Mouse (Mus musculus) G1E (cell line): ENCODE data around the gene Iffo1. TPM values are rescaled to one million over a fixed set of nuclear protein-coding genes. Genes with fewer than 3 reads are reported as not detected.

Source experiments
- ATAC-seq: 2 replicates; pipeline ENCODE4 v1.8.0; 2016; ENCODE audit warnings: mild to moderate bottlenecking; ENCODE audit not compliant: insufficient number of reproducible peaks, poor library complexity, low FRiP score, severe bottlenecking; ENCODE audit errors: extremely low read depth
- DNase-seq: peaks from one replicate; pipeline ENCODE4 v3.0.0; 2012; ENCODE audit warnings: low spot score
- H3K27me3 ChIP-seq: 2 replicates; pipeline ENCODE4 v1.6.1; 2012; ENCODE audit warnings: mild to moderate bottlenecking, low read length, inconsistent platforms; ENCODE audit not compliant: insufficient read depth
- H3K36me3 ChIP-seq: replicated peaks from 2 replicates; pipeline ENCODE3; 2012; ENCODE audit warnings: mild to moderate bottlenecking, inconsistent platforms
- H3K4me1 ChIP-seq: 2 replicates; pipeline ENCODE4 v1.6.1; 2012; ENCODE audit warnings: low read depth, low read length, inconsistent platforms, mixed read lengths; ENCODE audit not compliant: insufficient read depth
- H3K4me3 ChIP-seq: 2 replicates; pipeline ENCODE4 v1.5.1; 2012; ENCODE audit warnings: low read depth, mild to moderate bottlenecking, inconsistent platforms, low read length, moderate library complexity, mixed read lengths
- H3K9me3 ChIP-seq: replicated peaks from 2 replicates; pipeline ENCODE4 v1.6.1; 2012; ENCODE audit warnings: inconsistent platforms
- CTCF ChIP-seq: IDR thresholded peaks from 2 replicates; pipeline ENCODE4 v1.5.1; 2012; ENCODE audit warnings: low read depth, low read length, inconsistent platforms, mixed read lengths
- GATA1 ChIP-seq: IDR thresholded peaks from 2 replicates; pipeline ENCODE4 v1.6.1; 2012; ENCODE audit warnings: borderline replicate concordance, low read length, inconsistent platforms, mixed read lengths
- GATA2 ChIP-seq: IDR thresholded peaks from 2 replicates; pipeline ENCODE4 v1.6.1; 2012; ENCODE audit warnings: low read depth, low read length, inconsistent platforms, borderline replicate concordance
- POLR2AphosphoS5 ChIP-seq: IDR thresholded peaks from 2 replicates; pipeline ENCODE4 v1.6.1; 2012; ENCODE audit warnings: low read depth, low read length, inconsistent platforms; ENCODE audit not compliant: insufficient replicate concordance
- TAL1 ChIP-seq: conservative IDR thresholded peaks from 2 replicates; pipeline ENCODE4 v1.6.1; 2012; ENCODE audit warnings: low read depth, low read length, inconsistent platforms, mixed read lengths
- polyA plus RNA-seq: library from polyadenylated mRNA; stranded (reverse); fragments of >175 nt; gene quantifications from 2 replicates; pipeline ENCODE4 v1.2.3, GENCODE M21; 2012
- total RNA-seq, 2 experiments: library from RNA; stranded (forward) in 1 of 2; stranded (reverse) in 1 of 2; fragments of 200-1000 nt in 1 of 2; fragments of >200 nt in 1 of 2; fragmentation: Nextera tagmentation in 1 of 2; gene quantifications; 2 replicates each; pipeline ENCODE4 v1.2.3; 2014 to 2017

Gene Iffo1
- total and polyA plus RNA-seq, 3 experiments = 14.5 to 26.9 (median 25.1) TPM

- H3K36me3 ChIP-seq = peaks cover 94% of the 10 kb centered on the region
- no peak overlapping the region for H3K4me3 ChIP-seq
- H3K9me3 ChIP-seq = peaks cover 3% of the 10 kb centered on the region
- H3K27me3 ChIP-seq = no peaks in the 10 kb centered on the region
- no peak for DNase-seq
- TF ChIP-seq GATA2 = no peak
- TF ChIP-seq TAL1 = no peak
- TF ChIP-seq GATA1 = no peak
- TF ChIP-seq POLR2AphosphoS5 = no peak
- TF ChIP-seq CTCF = no peak; the same call in 1 of the 2 replicates
- H3K4me1 ChIP-seq = peaks cover 2% of the 10 kb centered on the region; the same call in 1 of the 2 replicates
- no peak for ATAC-seq
These were observed 34.1 kb upstream of the Iffo1 start for GRCm38 (mm10) chr6:125110927-125111326.

GRCm38 (mm10) chr6:125112553-125112952, 32.5 kb upstream of the Iffo1 start:
- TF ChIP-seq TAL1 = no peak
- TF ChIP-seq POLR2AphosphoS5 = peak; percentile 71; the same call in 1 of the 2 replicates
- no peak for TF ChIP-seq CTCF
- TF ChIP-seq GATA1 = no peak
- no peak for TF ChIP-seq GATA2
- ATAC-seq = no peak
- H3K27me3 ChIP-seq = no peaks in the 10 kb centered on the region

GRCm38 (mm10) chr6:125119387-125119786, 25.7 kb upstream of the Iffo1 start:
- Histone ChIP-seq H3K4me1 (0 out of 2 replicates have a peak, but pooled peaks cover 2% of the 10 kb centered on the region), H3K27me3 (no peaks in the 10 kb centered on the region), H3K9me3 (no peaks in the 10 kb centered on the region), H3K36me3 (peaks cover 94% of the 10 kb centered on the region), H3K4me3 (no peak overlapping the region)
- TF ChIP-seq GATA2 = no peak
- TF ChIP-seq TAL1 = no peak
- no peak for TF ChIP-seq GATA1
- no peak for TF ChIP-seq CTCF
- no peak for ATAC-seq
- no peak for DNase-seq

More at GRCm38 (mm10) chr6:125112553-125112952, 32.5 kb upstream of the Iffo1 start:
- no peak for DNase-seq
- H3K9me3 ChIP-seq = no peaks in the 10 kb centered on the region; the same call in 1 of the 2 replicates
- no peaks in the 10 kb centered on the region; the same call in 1 of the 2 replicates for H3K4me1 ChIP-seq
- no peak overlapping the region for H3K4me3 ChIP-seq
- H3K36me3 ChIP-seq = peaks cover 95% of the 10 kb centered on the region

GRCm38 (mm10) chr6:125128724-125129123, 16.3 kb upstream of the Iffo1 start:
- H3K36me3 ChIP-seq = peaks cover 79% of the 10 kb centered on the region
- no peaks in the 10 kb centered on the region for H3K27me3 ChIP-seq
- ATAC-seq (no peak), DNase-seq (no peak)
- H3K4me3 ChIP-seq = no peak overlapping the region
- TF ChIP-seq TAL1 (no peak), GATA1 (no peak), POLR2AphosphoS5 (no peak), GATA2 (no peak), CTCF (no peak)
- peaks cover 28% of the 10 kb centered on the region for H3K4me1 ChIP-seq
- no peaks in the 10 kb centered on the region for H3K9me3 ChIP-seq

- Histone ChIP-seq H3K27me3 (no peaks in the 10 kb centered on the region), H3K4me1 (peaks cover 39% of the 10 kb centered on the region), H3K9me3 (no peaks in the 10 kb centered on the region), H3K4me3 (no peak overlapping the region; the same call in 1 of the 2 replicates), H3K36me3 (peaks cover 79% of the 10 kb centered on the region)
- DNase-seq (no peak), ATAC-seq (no peak)
- TF ChIP-seq CTCF (no peak), POLR2AphosphoS5 (no peak), GATA2 (no peak), GATA1 (no peak), TAL1 (no peak)
These were observed 15.2 kb upstream of the Iffo1 start for GRCm38 (mm10) chr6:125129710-125130402.

GRCm38 (mm10) chr6:125131302-125132156, 13.5 kb upstream of the Iffo1 start, which contains the start of gene Nop2:
Nop2 (plus strand) TSS chr6:125131909.
- peak; percentile 85 for DNase-seq
- peak; percentile 81 for ATAC-seq
- Histone ChIP-seq H3K27me3 (no peaks in the 10 kb centered on the region), H3K9me3 (no peaks in the 10 kb centered on the region), H3K4me3 (peak within 1 kb of the TSS; percentile 85), H3K4me1 (peaks cover 52% of the 10 kb centered on the region), H3K36me3 (peaks cover 79% of the 10 kb centered on the region)
- TF ChIP-seq POLR2AphosphoS5 (peak; percentile 63), CTCF (no peak)
